ENCODE assay signal across 8 mouse cellular contexts in genomic region chr12:81861199-81862085, GRCm38 (mm10). TPM values are rescaled to one million over a fixed set of nuclear protein-coding genes. Genes with fewer than 3 reads are reported as not detected.
DNase-seq lines count a peak whose midpoint lies in the region; ATAC-seq and TF ChIP-seq lines count a peak whose summit lies in the region.

No protein-coding gene starts in this region.

- no peaks in the 10 kb centered on the region for H3K9me3 ChIP-seq in kidney, embryonic 14.5 days (ENCODE audit: control insufficient read depth, low read length)
- no peaks in the 10 kb centered on the region for H3K9me3 ChIP-seq in ES-E14 (ENCODE audit: control insufficient read depth, insufficient read depth, low read depth, low read length)
- no peaks in the 10 kb centered on the region for H3K9me3 ChIP-seq in forebrain, embryonic 13.5 days (replicated peaks)
- H3K9me3 ChIP-seq in limb, embryonic 15.5 days = no peaks in the 10 kb centered on the region
- no peaks in the 10 kb centered on the region for H3K9me3 ChIP-seq in stomach, embryonic 15.5 days

- H3K9ac ChIP-seq in kidney, embryonic 14.5 days (ENCODE audit: low read depth, low read length) = peak overlapping the region; percentile 98
- peak overlapping the region; percentile 97 for H3K9ac ChIP-seq in ES-E14 (ENCODE audit: insufficient read depth, low read depth, low read length, poor library complexity, severe bottlenecking)
- H3K9ac ChIP-seq in forebrain, embryonic 13.5 days = peak overlapping the region; percentile 96
- H3K9ac ChIP-seq in limb, embryonic 15.5 days = peak overlapping the region; percentile 95
- H3K9ac ChIP-seq in stomach, embryonic 15.5 days = peak overlapping the region; percentile 96

- WGBS in kidney, embryonic 14.5 days = 15% methylated on average over 18 of the region's 18 CpGs
- 15% methylated on average over 18 of the region's 18 CpGs for WGBS in forebrain, embryonic 13.5 days
- WGBS in limb, embryonic 15.5 days = 23% methylated on average over 18 of the region's 18 CpGs
- WGBS in stomach, embryonic 15.5 days = 28% methylated on average over 18 of the region's 18 CpGs

- H3K27me3 ChIP-seq in kidney, embryonic 14.5 days (ENCODE audit: control insufficient read depth, insufficient read depth, low read length) = no peaks in the 10 kb centered on the region
- H3K27me3 ChIP-seq in forebrain, embryonic 13.5 days = 0 out of 2 replicates have a peak, but pooled peaks cover 3% of the 10 kb centered on the region
- H3K27me3 ChIP-seq in limb, embryonic 15.5 days = no peaks in the 10 kb centered on the region
- H3K27me3 ChIP-seq in stomach, embryonic 15.5 days (replicated peaks) = no peaks in the 10 kb centered on the region

- ATAC-seq in kidney, embryonic 14.5 days (ENCODE audit: low FRiP score, low TSS enrichment) = no peak
- no peak for ATAC-seq in forebrain, embryonic 13.5 days
- no peak for ATAC-seq in limb, embryonic 15.5 days (ENCODE audit: insufficient number of reproducible peaks, low FRiP score, low TSS enrichment, low read depth)
- no peak for ATAC-seq in stomach, embryonic 15.5 days (ENCODE audit: insufficient read depth, low FRiP score, low read depth)

- no peak for DNase-seq in kidney, adult 11 months
- DNase-seq in ES-E14 (ENCODE audit: low read depth, low spot score) = no peak
- DNase-seq in urinary bladder, adult 18-20 months (ENCODE audit: low spot score in 2 of 2) = no peak
- no peak for DNase-seq in adrenal gland, adult 2 months

- in situ Hi-C loops in ES-E14 (cut with MboI; ENCODE audit: low sequenced_read_pairs in 2 of 2, unreplicated experiment in 2 of 2) = no loop called here

- peak overlapping the region; percentile 97 for H3K4me3 ChIP-seq in kidney, embryonic 14.5 days (ENCODE audit: low read length)
- peak overlapping the region; percentile 91 to 99 for H3K4me3 ChIP-seq in ES-E14 (ENCODE audit: insufficient read depth in 1 of 2, low read depth in 1 of 2, low read length in 2 of 2, poor library complexity in 1 of 2, severe bottlenecking in 1 of 2)
- H3K4me3 ChIP-seq in forebrain, embryonic 13.5 days = peak overlapping the region; percentile 97
- peak overlapping the region; percentile 91 for H3K4me3 ChIP-seq in limb, embryonic 15.5 days
- peak overlapping the region; percentile 91 for H3K4me3 ChIP-seq in stomach, embryonic 15.5 days (replicated peaks)

- H3K4me1 ChIP-seq in kidney, embryonic 14.5 days (ENCODE audit: control insufficient read depth, insufficient read depth, low read length) = peaks cover 22% of the 10 kb centered on the region; the same call in 1 of the 2 replicates
- peaks cover 2 to 5% of the 10 kb centered on the region in 2 experiments; a peak in 2 of 4 replicates for H3K4me1 ChIP-seq in ES-E14 (ENCODE audit: control insufficient read depth in 2 of 2, insufficient read depth in 2 of 2, low read length in 2 of 2, poor library complexity in 1 of 2)
- peaks cover 53% of the 10 kb centered on the region for H3K4me1 ChIP-seq in forebrain, embryonic 13.5 days
- H3K4me1 ChIP-seq in limb, embryonic 15.5 days = peaks cover 39% of the 10 kb centered on the region
- peaks cover 39% of the 10 kb centered on the region for H3K4me1 ChIP-seq in stomach, embryonic 15.5 days

- no peak overlapping the region for H3K27ac ChIP-seq in kidney, embryonic 14.5 days (ENCODE audit: low read depth, low read length)
- H3K27ac ChIP-seq in ES-E14 (ENCODE audit: insufficient read depth, low read depth, low read length, poor library complexity, severe bottlenecking) = no peak overlapping the region
- peak overlapping the region; percentile 96 for H3K27ac ChIP-seq in forebrain, embryonic 13.5 days
- peak overlapping the region; percentile 88 for H3K27ac ChIP-seq in limb, embryonic 15.5 days
- peak overlapping the region; percentile 91 for H3K27ac ChIP-seq in stomach, embryonic 15.5 days

- peak overlapping the region; percentile 63 for H3K4me2 ChIP-seq in kidney, embryonic 14.5 days (replicated peaks; ENCODE audit: low read depth, low read length)
- H3K4me2 ChIP-seq in forebrain, embryonic 13.5 days = peak overlapping the region; percentile 80
- peak overlapping the region; percentile 67 for H3K4me2 ChIP-seq in limb, embryonic 15.5 days
- H3K4me2 ChIP-seq in stomach, embryonic 15.5 days = peak overlapping the region; percentile 55

- no peaks in the 10 kb centered on the region for H3K36me3 ChIP-seq in kidney, embryonic 14.5 days (ENCODE audit: control insufficient read depth, insufficient read depth, low read length)
- no peaks in the 10 kb centered on the region for H3K36me3 ChIP-seq in ES-E14 (ENCODE audit: control insufficient read depth, insufficient read depth, low read length, poor library complexity, severe bottlenecking)
- H3K36me3 ChIP-seq in forebrain, embryonic 13.5 days (ENCODE audit: poor library complexity, severe bottlenecking) = no peaks in the 10 kb centered on the region
- no peaks in the 10 kb centered on the region for H3K36me3 ChIP-seq in limb, embryonic 15.5 days
- H3K36me3 ChIP-seq in stomach, embryonic 15.5 days = no peaks in the 10 kb centered on the region

TF ChIP-seq in ES-E14, 5 proteins besides CTCF, POLR2A, EP300 and RAD21:
- no peak for TF ChIP-seq ZNF384 (IDR thresholded peaks at IDR 0.05; ENCODE audit: low read depth, low read length)

RNA-seq across cellular contexts. Expression of gene Pcnx, which starts 1.6 kb away (rescaled TPM):
- polyA plus RNA-seq in kidney, embryonic 14.5 days (2014; fragmentation: Nextera tagmentation; extraction: Ambion mirVana) = 13.2 and 19.5 TPM in 2 replicates
- total RNA-seq in ES-E14 (2012; rRNA removed) = 24.9 and 36.0 TPM in 2 replicates
- polyA plus RNA-seq in forebrain, embryonic 13.5 days (2015; fragmentation: Nextera tagmentation; extraction: Ambion mirVana) = 8.6 and 14.1 TPM in 2 replicates
- polyA plus RNA-seq in limb, embryonic 15.5 days (2015; fragmentation: Nextera tagmentation; extraction: Ambion mirVana) = 9.4 and 11.6 TPM in 2 replicates
- polyA plus RNA-seq in stomach, embryonic 15.5 days (2015; fragmentation: Nextera tagmentation; extraction: Ambion mirVana) = 8.2 and 9.4 TPM in 2 replicates
- total RNA-seq in adrenal gland, adult 2 months (2021) = 10 to 100 TPM; 48.7 to 56.5 TPM
- polyA plus RNA-seq in adrenal gland, adult 2 months (2012; rRNA removed) = 20.5 and 23.4 TPM in 2 replicates

Comparison
In these comparisons a context has a peak if more than half of its experiments do, and no peak if none do; other contexts are left out.
1. H3K27ac ChIP-seq: peak in forebrain, embryonic 13.5 days (single experiment), limb, embryonic 15.5 days (single experiment) and stomach, embryonic 15.5 days (single experiment); none in kidney, embryonic 14.5 days (single experiment) and ES-E14 (single experiment).
2. Peak in every context shown above with its lines, with median percentiles within 50 percentile points of each other: H3K4me2 ChIP-seq, H3K4me3 ChIP-seq and H3K9ac ChIP-seq.